Mouse (Mus musculus) T-helper 1 cell (primary cell): Measurements from ENCODE around the gene Ryk.

Source experiments
- in situ Hi-C: fragments of 300-600 bp; cut with MboI, MseI; formaldehyde crosslinking; loops from one replicate; pipeline ENCODE4 v1.15.1; 2025; ENCODE audit warnings: high pct_unique_total_duplicates

Ryk gene

DNA sequence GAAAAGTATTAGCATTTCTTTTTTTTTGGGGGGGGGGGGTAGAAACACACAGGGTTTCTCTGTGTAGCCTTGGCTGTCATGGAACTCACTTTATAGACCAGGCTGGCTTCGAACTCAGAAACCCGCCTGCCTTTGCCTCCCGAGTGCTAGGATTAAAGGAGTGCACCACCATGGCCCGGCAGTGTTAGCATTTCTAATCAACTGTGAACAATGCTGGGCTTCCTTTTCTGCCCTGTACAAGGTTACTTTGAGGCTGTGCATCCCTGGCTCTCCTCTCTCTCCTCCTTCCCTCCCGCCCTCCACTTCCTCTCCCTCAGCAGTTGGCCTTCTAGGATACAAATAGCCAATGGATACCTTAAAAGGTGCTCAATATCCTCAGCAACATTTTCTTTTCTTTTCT is 114.0 kb downstream of the Ryk start:
- in situ Hi-C loops: no loop called here

DNA sequence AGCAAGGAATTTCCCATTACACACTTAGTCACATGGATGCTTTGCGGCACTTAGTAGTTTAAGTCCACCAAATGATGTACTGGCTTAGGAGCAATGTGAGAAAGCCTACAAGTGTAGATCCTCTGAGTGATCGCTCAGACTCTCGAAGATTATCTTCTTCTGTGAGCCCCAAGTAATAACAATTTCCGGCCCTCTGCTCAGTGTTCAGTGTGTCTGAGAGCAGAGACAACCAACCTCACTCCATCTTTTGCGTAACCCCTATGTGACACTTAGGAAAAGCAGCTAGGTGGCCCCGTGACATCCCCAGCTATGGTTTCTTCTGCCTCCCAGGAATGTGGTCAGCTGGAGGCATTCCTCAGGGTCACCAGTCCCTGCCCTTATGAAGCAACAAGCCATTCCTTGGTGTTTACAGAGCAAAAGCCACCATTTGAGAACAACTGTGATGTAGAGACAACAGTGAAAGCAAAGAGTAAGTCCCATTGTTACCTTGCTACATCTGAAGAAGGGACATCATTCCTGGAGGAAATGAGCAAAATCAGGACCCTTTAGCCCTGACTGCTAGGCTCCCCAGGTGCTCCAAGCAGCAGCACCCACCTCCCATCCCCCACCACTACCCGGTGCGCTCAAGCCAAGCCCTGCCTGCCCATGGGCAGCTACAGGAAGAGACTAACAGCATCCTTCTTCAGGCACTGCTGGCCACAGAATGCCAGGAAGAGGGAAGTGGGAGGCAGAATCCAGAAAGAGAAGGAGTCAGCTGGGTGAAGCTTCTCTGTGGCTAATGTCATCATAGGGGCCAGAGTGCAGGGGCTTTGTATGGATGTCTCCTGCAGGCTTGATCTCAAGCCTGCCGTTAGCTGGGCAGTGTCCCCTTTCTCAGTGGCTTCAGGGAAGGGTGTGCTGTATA is 116.6 kb downstream of the Ryk start:
- in situ Hi-C loops: loop anchor here (25.0 kb wide), 1 partner anchor 989 kb away; no protein-coding TSS in a partner anchor

DNA sequence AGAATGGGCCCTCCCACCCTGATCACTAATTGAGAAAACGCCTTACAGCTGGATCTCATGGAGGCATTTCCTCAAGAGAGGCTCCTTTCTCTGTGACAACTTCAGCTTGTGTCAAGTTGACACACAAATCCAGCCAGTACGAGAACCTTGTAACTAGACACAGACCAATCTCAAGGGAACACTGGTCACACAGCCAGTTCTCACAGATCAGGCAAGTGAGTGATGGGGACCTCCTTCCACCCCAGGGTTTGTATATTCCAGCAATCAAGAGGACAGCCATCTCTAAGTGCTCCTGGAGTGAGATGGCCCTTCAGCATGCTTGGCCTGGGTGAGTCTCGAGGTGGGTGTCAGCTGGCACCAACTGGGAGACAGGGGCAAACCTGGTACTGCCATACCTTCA is 121.1 kb downstream of the Ryk start:
- in situ Hi-C loops: loop anchor here (25.0 kb wide), 1 partner anchor 994 kb away; no protein-coding TSS in a partner anchor
